Comparison of ENCODE assay signal across 8 mouse cellular contexts in genomic region chr19:16780790-16781384, GRCm38 (mm10). TPM values are rescaled to one million over a fixed set of nuclear protein-coding genes. Genes with fewer than 3 reads are reported as not detected.
DNase-seq lines count a peak whose midpoint lies in the region; ATAC-seq and TF ChIP-seq lines count a peak whose summit lies in the region.

Gene Vps13a (minus strand): TSS chr19:16780933.

- peaks cover 6% of the 10 kb centered on the region; the same call in 1 of the 2 replicates for H3K27me3 ChIP-seq in forebrain, embryonic 15.5 days
- H3K27me3 ChIP-seq in lung, embryonic 14.5 days (ENCODE audit: insufficient read depth, low read length) = no peaks in the 10 kb centered on the region
- H3K27me3 ChIP-seq in thymus, adult 2 months (ENCODE audit: control insufficient read depth, insufficient read depth, low read length) = no peaks in the 10 kb centered on the region

- no peak for TF ChIP-seq CTCF in layer of hippocampus, adult 2 months (conservative IDR thresholded peaks at IDR 0.05)
- no peak for TF ChIP-seq CTCF in lung, embryonic 14.5 days (IDR thresholded peaks at IDR 0.05; ENCODE audit: low read depth)
- TF ChIP-seq CTCF in olfactory bulb, adult 2 months (IDR thresholded peaks at IDR 0.05; ENCODE audit: insufficient read depth, low read depth, low read length) = no peak
- 0 out of 2 replicates have a peak, but pooled peaks have one; percentile 57 for TF ChIP-seq CTCF in thymus, adult 2 months (IDR thresholded peaks at IDR 0.05; ENCODE audit: borderline replicate concordance, control insufficient read depth, extremely low read depth, insufficient read depth, low read length, poor library complexity)

- intact Hi-C loops in heart, postnatal 36 days (cut with DNase I) = loop anchor here (10.0 kb wide), 1 partner anchor 614 kb away; the partner anchor contains the start of gene Rfk

- H3K4me2 ChIP-seq in forebrain, embryonic 15.5 days (replicated peaks) = peak within 1 kb of the TSS; percentile 91
- peak within 1 kb of the TSS; percentile 96 for H3K4me2 ChIP-seq in lung, embryonic 14.5 days

- no peaks in the 10 kb centered on the region for H3K9me3 ChIP-seq in forebrain, embryonic 15.5 days
- H3K9me3 ChIP-seq in lung, embryonic 14.5 days (ENCODE audit: low read depth, low read length) = no peaks in the 10 kb centered on the region

- peak within 1 kb of the TSS; percentile 53 for H3K9ac ChIP-seq in forebrain, embryonic 15.5 days (replicated peaks)
- H3K9ac ChIP-seq in lung, embryonic 14.5 days = peak within 1 kb of the TSS; percentile 64

- TF ChIP-seq POLR2A in olfactory bulb, adult 2 months (IDR thresholded peaks at IDR 0.05; ENCODE audit: insufficient read depth, low read depth, low read length) = peak; percentile 79
- peak; percentile 44; the same call in 1 of the 2 replicates for TF ChIP-seq POLR2A in thymus, adult 2 months (IDR thresholded peaks at IDR 0.05; ENCODE audit: control insufficient read depth, extremely low read depth, insufficient read depth, low read length, poor library complexity)

- peak; percentile 94 for DNase-seq in ES-CJ7 (ENCODE audit: low read depth, low spot score)
- peak; percentile 82 for DNase-seq in cerebellum, adult 11 months
- DNase-seq in heart, postnatal 36 days = peak; percentile 88 to 90
- peak; percentile 89 for DNase-seq in layer of hippocampus, adult 2 months (ENCODE audit: low spot score in 2 of 2)
- peak; percentile 98 for DNase-seq in lung, embryonic 14.5 days
- peak; percentile 93 for DNase-seq in thymus, adult 2 months

- under 1% methylated on average over 67 of the region's 67 CpGs for WGBS in forebrain, embryonic 15.5 days
- WGBS in lung, embryonic 14.5 days = under 1% methylated on average over 67 of the region's 67 CpGs
- WGBS in olfactory bulb, adult 2 months = under 1% methylated on average over 67 of the region's 67 CpGs
- under 1% methylated on average over 67 of the region's 67 CpGs for WGBS in thymus, adult 2 months

- ATAC-seq in forebrain, embryonic 15.5 days (replicated peaks) = peak; percentile 98
- peak; percentile 99 for ATAC-seq in lung, embryonic 14.5 days (ENCODE audit: insufficient read depth)

- no peak within 1 kb of the TSS for H3K27ac ChIP-seq in forebrain, embryonic 15.5 days (replicated peaks)
- peak within 1 kb of the TSS; percentile 91 for H3K27ac ChIP-seq in layer of hippocampus, adult 2 months
- peak within 1 kb of the TSS; percentile 43; the same call in 1 of the 2 replicates for H3K27ac ChIP-seq in lung, embryonic 14.5 days (ENCODE audit: low read depth)
- H3K27ac ChIP-seq in olfactory bulb, adult 2 months (ENCODE audit: insufficient read depth, low read depth, low read length) = peak within 1 kb of the TSS; percentile 17; the same call in 1 of the 2 replicates
- no peak within 1 kb of the TSS; the same call in 1 of the 2 replicates for H3K27ac ChIP-seq in thymus, adult 2 months (ENCODE audit: control insufficient read depth, insufficient read depth, low read length)

- H3K4me1 ChIP-seq in forebrain, embryonic 15.5 days = peaks cover 11% of the 10 kb centered on the region
- H3K4me1 ChIP-seq in lung, embryonic 14.5 days (ENCODE audit: insufficient read depth) = 0 out of 2 replicates have a peak, but pooled peaks cover 4% of the 10 kb centered on the region
- H3K4me1 ChIP-seq in olfactory bulb, adult 2 months (ENCODE audit: control insufficient read depth, insufficient read depth, low read length) = peaks cover 5% of the 10 kb centered on the region; the same call in 1 of the 2 replicates
- H3K4me1 ChIP-seq in thymus, adult 2 months (replicated peaks; ENCODE audit: control insufficient read depth, insufficient read depth, low read length) = peaks cover 9% of the 10 kb centered on the region

- peak within 1 kb of the TSS; percentile 76 for H3K4me3 ChIP-seq in forebrain, embryonic 15.5 days
- peak within 1 kb of the TSS; percentile 98 for H3K4me3 ChIP-seq in layer of hippocampus, adult 2 months
- peak within 1 kb of the TSS; percentile 68 for H3K4me3 ChIP-seq in lung, embryonic 14.5 days (ENCODE audit: low read depth, low read length)
- H3K4me3 ChIP-seq in olfactory bulb, adult 2 months (ENCODE audit: insufficient read depth, low read depth, low read length) = peak within 1 kb of the TSS; percentile 81
- H3K4me3 ChIP-seq in thymus, adult 2 months (ENCODE audit: control insufficient read depth, insufficient read depth, low read length) = peak within 1 kb of the TSS; percentile 72

- no peaks in the 10 kb centered on the region for H3K36me3 ChIP-seq in forebrain, embryonic 15.5 days
- no peaks in the 10 kb centered on the region for H3K36me3 ChIP-seq in lung, embryonic 14.5 days (ENCODE audit: insufficient read depth)
- H3K36me3 ChIP-seq in thymus, adult 2 months (ENCODE audit: control insufficient read depth, insufficient read depth, low read length) = no peaks in the 10 kb centered on the region

RNA-seq across cellular contexts. Expression of gene Vps13a, which starts in this region (rescaled TPM):
- 7.7 TPM in 2 replicates for polyA plus RNA-seq in forebrain, embryonic 15.5 days (2015; fragmentation: Nextera tagmentation; extraction: Ambion mirVana)
- total RNA-seq in heart, postnatal 36 days (2021) = 10 to 100 TPM; 32.9 to 35.7 TPM
- 10 to 100 TPM; 71.0 to 74.7 TPM for total RNA-seq in layer of hippocampus, adult 2 months (2021)
- 12.0 and 12.2 TPM in 2 replicates for polyA plus RNA-seq in lung, embryonic 14.5 days (2014; fragmentation: Nextera tagmentation; extraction: Ambion mirVana)
- not detected in 2 replicates for polyA plus RNA-seq in olfactory bulb, adult 2 months (2012; ENCODE audit: insufficient read depth, insufficient read length, low replicate concordance, missing spikeins)
- polyA plus RNA-seq in thymus, adult 2 months (2012; rRNA removed) = 4.5 and 6.1 TPM in 2 replicates

Comparison
In these comparisons a context has a peak if more than half of its experiments do, and no peak if none do; other contexts are left out.
1. H3K27ac ChIP-seq: peak in layer of hippocampus, adult 2 months (single experiment), lung, embryonic 14.5 days (single experiment) and olfactory bulb, adult 2 months (single experiment); none in forebrain, embryonic 15.5 days (single experiment) and thymus, adult 2 months (single experiment).
2. Peak in every context shown above with its lines, with median percentiles within 50 percentile points of each other: DNase-seq and H3K4me3 ChIP-seq.